Mouse (Mus musculus) heart, postnatal 36 days (tissue): ENCODE measurements around the gene Pou6f2. TPM values are rescaled to one million over a fixed set of nuclear protein-coding genes. Genes with fewer than 3 reads are reported as not detected.

Experiments
- DNase-seq, 2 experiments: peaks; one replicate each; pipeline ENCODE4 v3.0.0; 2021 to 2022
- intact Hi-C: fragments of 180-260 bp; cut with DNase I; formaldehyde crosslinking; loops from one replicate; pipeline ENCODE4 v1.15.1; 2025
- total RNA-seq, 2 experiments: library from RNA; stranded (reverse); gene quantifications; 2 replicates each; pipeline ENCODE4 v1.2.3; 2021

The Pou6f2 gene
- total RNA-seq, 2 experiments from 2014 or later = not detected

GRCm38 (mm10) chr13:18253131-18253530 is 144.4 kb downstream of the Pou6f2 start:
- intact Hi-C loops = no loop called here
- no peak for DNase-seq

GRCm38 (mm10) chr13:18218566-18219234 is 178.8 kb downstream of the Pou6f2 start:
- DNase-seq = peak in 1 of 2 experiments; percentile 2
- intact Hi-C loops = no loop called here

GRCm38 (mm10) chr13:18211242-18211641 is 186.2 kb downstream of the Pou6f2 start:
- intact Hi-C loops = no loop called here

GRCm38 (mm10) chr13:18204476-18205250 is 192.8 kb downstream of the Pou6f2 start:
- no peak for DNase-seq
- intact Hi-C loops = no loop called here

More at GRCm38 (mm10) chr13:18211242-18211641, 186.2 kb downstream of the Pou6f2 start:
- no peak for DNase-seq

GRCm38 (mm10) chr13:18174003-18174402 is 223.5 kb downstream of the Pou6f2 start:
- intact Hi-C loops = loop anchor here (2.0 kb wide), 1 partner anchor 117 kb away; no protein-coding TSS in a partner anchor
- peak in 1 of 2 experiments; percentile 5 for DNase-seq

GRCm38 (mm10) chr13:18173021-18173420 is 224.5 kb downstream of the Pou6f2 start:
- intact Hi-C loops = no loop called here
- no peak for DNase-seq

GRCm38 (mm10) chr13:18172334-18172733 is 225.2 kb downstream of the Pou6f2 start:
- no peak for DNase-seq
- intact Hi-C loops = no loop called here

- no peak for DNase-seq
- intact Hi-C loops = no loop called here
Measured at GRCm38 (mm10) chr13:18164182-18164581, 233.3 kb downstream of the Pou6f2 start.

- DNase-seq = no peak
- intact Hi-C loops = no loop called here
Measured at GRCm38 (mm10) chr13:18160566-18160965, 236.9 kb downstream of the Pou6f2 start.

GRCm38 (mm10) chr13:18153949-18154582 is 243.4 kb downstream of the Pou6f2 start:
- DNase-seq = no peak
- intact Hi-C loops = no loop called here

- intact Hi-C loops = no loop called here
Measured at GRCm38 (mm10) chr13:18133646-18134045, 263.8 kb downstream of the Pou6f2 start.

GRCm38 (mm10) chr13:18133193-18133592 is 264.3 kb downstream of the Pou6f2 start:
- DNase-seq = no peak
- intact Hi-C loops = no loop called here

More at GRCm38 (mm10) chr13:18133646-18134045, 263.8 kb downstream of the Pou6f2 start:
- DNase-seq = no peak

- DNase-seq = no peak
- intact Hi-C loops = no loop called here
Measured at GRCm38 (mm10) chr13:18131324-18131723, 266.2 kb downstream of the Pou6f2 start.

- intact Hi-C loops = no loop called here
Measured at GRCm38 (mm10) chr13:18129697-18130096, 267.8 kb downstream of the Pou6f2 start.

GRCm38 (mm10) chr13:18128826-18129225 is 268.7 kb downstream of the Pou6f2 start:
- intact Hi-C loops = no loop called here

More at GRCm38 (mm10) chr13:18129697-18130096, 267.8 kb downstream of the Pou6f2 start:
- no peak for DNase-seq

GRCm38 (mm10) chr13:18128053-18128452 is 269.4 kb downstream of the Pou6f2 start:
- no peak for DNase-seq

More at GRCm38 (mm10) chr13:18128826-18129225, 268.7 kb downstream of the Pou6f2 start:
- DNase-seq = no peak

GRCm38 (mm10) chr13:18126111-18126510 is 271.4 kb downstream of the Pou6f2 start:
- intact Hi-C loops = no loop called here

More at GRCm38 (mm10) chr13:18128053-18128452, 269.4 kb downstream of the Pou6f2 start:
- intact Hi-C loops = no loop called here

GRCm38 (mm10) chr13:18125226-18126000 is 272.1 kb downstream of the Pou6f2 start:
- DNase-seq = no peak
- intact Hi-C loops = loop anchor here (2.0 kb wide), 1 partner anchor 685 kb away; no protein-coding TSS in a partner anchor

More at GRCm38 (mm10) chr13:18126111-18126510, 271.4 kb downstream of the Pou6f2 start:
- no peak for DNase-seq

GRCm38 (mm10) chr13:18124368-18124767 is 273.1 kb downstream of the Pou6f2 start:
- peak; percentile 12 to 24 for DNase-seq
- intact Hi-C loops = loop anchor here (1.0 to 2.0 kb wide), 2 partner anchors 208 to 686 kb away; no protein-coding TSS in a partner anchor

- intact Hi-C loops = no loop called here
Measured at GRCm38 (mm10) chr13:18120406-18120805, 277.1 kb downstream of the Pou6f2 start.

More at GRCm38 (mm10) chr13:18120406-18120805, 277.1 kb downstream of the Pou6f2 start:
- DNase-seq = no peak
